Mouse (Mus musculus): ENCODE data around the gene Ano10. TPM values are rescaled to one million over a fixed set of nuclear protein-coding genes. Genes with fewer than 3 reads are reported as not detected.

Ano10 gene
- polyA plus RNA-seq, 1 experiment from 2014 or later: 43.3 TPM

Small RNAs within 50 kb of the gene (microRNA-seq; reads per million reads assigned to microRNA genes)
- gene Mir8106 (ENCODE audit: borderline number of aligned reads): not detected

Other genes with a start within 250 kb of the Ano10 start
- gene Snrk, start 177.2 kb downstream of the Ano10 start, polyA plus RNA-seq (2014; fragmentation: Nextera tagmentation; extraction: Ambion mirVana): 42.4 and 42.9 TPM in 2 replicates
- 34.9 and 37.4 TPM in 2 replicates for gene Abhd5, start 57.2 kb upstream of the Ano10 start, polyA plus RNA-seq (2014; fragmentation: Nextera tagmentation; extraction: Ambion mirVana)

All from embryonic facial prominence, embryonic 14.5 days (tissue).